Mouse (Mus musculus) ovary, postnatal 36 days (tissue): ENCODE measurements around the gene Tnfrsf13b.
A peak's percentile ranks its signal among the peaks of the same experiment; 100 is the strongest.

Experiments used
- DNase-seq: peaks from one replicate; pipeline ENCODE4 v3.0.0; 2022; ENCODE audit warnings: low spot score, mixed read lengths

Gene Tnfrsf13b

GRCm38 (mm10) chr11:61126606-61127355, at the start of gene Tnfrsf13b:
Tnfrsf13b (plus strand) TSS chr11:61126755.
- no peak for DNase-seq

GRCm38 (mm10) chr11:61081624-61082023, 44.9 kb upstream of the Tnfrsf13b start:
- DNase-seq, result no peak

- no peak for DNase-seq
Observed at GRCm38 (mm10) chr11:61090195-61090594, 36.4 kb upstream of the Tnfrsf13b start.

- no peak for DNase-seq
Observed at GRCm38 (mm10) chr11:61091192-61091591, 35.4 kb upstream of the Tnfrsf13b start.

GRCm38 (mm10) chr11:61091642-61092262, 34.8 kb upstream of the Tnfrsf13b start:
- DNase-seq, result peak; percentile 70

- DNase-seq, result no peak
Observed at GRCm38 (mm10) chr11:61098046-61098445, 28.5 kb upstream of the Tnfrsf13b start.

GRCm38 (mm10) chr11:61102397-61103339, 23.9 kb upstream of the Tnfrsf13b start:
- DNase-seq, result no peak

- DNase-seq, result peak; percentile 81
Observed at GRCm38 (mm10) chr11:61104241-61104901, 22.2 kb upstream of the Tnfrsf13b start.

- DNase-seq, result no peak
Observed at GRCm38 (mm10) chr11:61108911-61109361, 17.6 kb upstream of the Tnfrsf13b start.

- no peak for DNase-seq
Observed at GRCm38 (mm10) chr11:61109707-61110106, 16.8 kb upstream of the Tnfrsf13b start.

GRCm38 (mm10) chr11:61110113-61110512, 16.4 kb upstream of the Tnfrsf13b start:
- DNase-seq, result no peak

GRCm38 (mm10) chr11:61110928-61111327, 15.6 kb upstream of the Tnfrsf13b start:
- no peak for DNase-seq

GRCm38 (mm10) chr11:61111472-61111871, 15.1 kb upstream of the Tnfrsf13b start:
- no peak for DNase-seq

- DNase-seq, result no peak
Observed at GRCm38 (mm10) chr11:61112323-61112995, 14.1 kb upstream of the Tnfrsf13b start.

GRCm38 (mm10) chr11:61116226-61116625, 10.3 kb upstream of the Tnfrsf13b start:
- DNase-seq, result no peak

- DNase-seq, result no peak
Observed at GRCm38 (mm10) chr11:61119996-61120583, 6.5 kb upstream of the Tnfrsf13b start.

- DNase-seq, result no peak
Observed at GRCm38 (mm10) chr11:61122283-61122768, 4.2 kb upstream of the Tnfrsf13b start.

GRCm38 (mm10) chr11:61122769-61123288, 3.7 kb upstream of the Tnfrsf13b start:
- no peak for DNase-seq

- no peak for DNase-seq
Observed at GRCm38 (mm10) chr11:61123886-61124285, 2.7 kb upstream of the Tnfrsf13b start.

- no peak for DNase-seq
Observed at GRCm38 (mm10) chr11:61125970-61126369, 585 bp upstream of the Tnfrsf13b start.
